12 mouse cellular contexts compared by ENCODE assay signal in the genomic region with DNA sequence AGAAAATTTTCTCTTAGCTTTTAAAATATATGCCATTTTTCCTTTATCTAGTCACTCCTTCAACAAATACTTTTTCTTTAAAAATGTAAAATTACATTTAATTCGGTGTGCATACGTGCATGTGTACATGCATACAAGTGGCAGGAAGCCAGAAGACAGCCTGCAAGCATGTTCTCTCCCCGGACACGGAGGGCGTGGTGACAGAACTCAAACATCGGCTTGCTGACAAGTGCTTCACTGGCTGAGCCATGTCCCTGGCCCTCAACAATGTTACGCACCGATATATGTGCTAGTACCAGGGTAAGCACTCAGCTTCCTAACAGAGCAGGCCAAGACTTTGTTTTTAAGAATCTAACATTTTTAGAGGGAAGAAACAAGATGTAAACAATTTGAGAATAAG. TPM values are rescaled to one million over a fixed set of nuclear protein-coding genes. Genes with fewer than 3 reads are reported as not detected.
DNase-seq lines count a peak whose midpoint lies in the region; ATAC-seq and TF ChIP-seq lines count a peak whose summit lies in the region.
"Had no signal": no experiment of that assay in that cellular context is flagged by ENCODE, and none has a peak within 500 bp of the region (broad histone marks: within the 10 kb centered on the region; RNA-seq: fewer than 3 reads in every experiment).

No protein-coding gene starts in this region.

- no peaks in the 10 kb centered on the region for H3K9me3 ChIP-seq in lung, embryonic 14.5 days (ENCODE audit: low read depth, low read length)
- no peaks in the 10 kb centered on the region for H3K9me3 ChIP-seq in heart, postnatal 0 days (replicated peaks; ENCODE audit: control insufficient read depth, low read length)
- no peaks in the 10 kb centered on the region for H3K9me3 ChIP-seq in stomach, postnatal 0 days (ENCODE audit: control insufficient read depth, low read length)
- H3K9me3 ChIP-seq: forebrain, embryonic 15.5 days; hindbrain, embryonic 10.5 days; neural tube, embryonic 15.5 days had no signal

- H3K4me2 ChIP-seq in lung, embryonic 14.5 days: no peak overlapping the region
- peak overlapping the region; percentile 20 for H3K4me2 ChIP-seq in heart, postnatal 0 days (ENCODE audit: low read depth, low read length)
- no peak overlapping the region for H3K4me2 ChIP-seq in stomach, postnatal 0 days (replicated peaks; ENCODE audit: low read depth)
- H3K4me2 ChIP-seq: forebrain, embryonic 15.5 days; neural tube, embryonic 15.5 days had no signal

- TF ChIP-seq CTCF in lung, embryonic 14.5 days (IDR thresholded peaks at IDR 0.05; ENCODE audit: low read depth): no peak
- TF ChIP-seq CTCF in lung, adult 2 months (IDR thresholded peaks at IDR 0.05; ENCODE audit: insufficient read depth, low read length): no peak
- TF ChIP-seq CTCF in heart, postnatal 0 days (IDR thresholded peaks at IDR 0.05; ENCODE audit: low read depth): no peak
- TF ChIP-seq CTCF in stomach, postnatal 0 days (IDR thresholded peaks at IDR 0.05; ENCODE audit: low read depth): no peak

- no peak overlapping the region for H3K4me3 ChIP-seq in lung, embryonic 14.5 days (ENCODE audit: low read depth, low read length)
- no peak overlapping the region for H3K4me3 ChIP-seq in lung, adult 2 months (replicated peaks; ENCODE audit: extremely low read depth, low read depth, low read length)
- no peak overlapping the region for H3K4me3 ChIP-seq in heart, postnatal 0 days (ENCODE audit: low read depth, low read length)
- H3K4me3 ChIP-seq in stomach, postnatal 0 days (ENCODE audit: low read depth, low read length): no peak overlapping the region
- H3K4me3 ChIP-seq: forebrain, embryonic 15.5 days; hindbrain, embryonic 10.5 days; neural tube, embryonic 15.5 days had no signal

- H3K27me3 ChIP-seq in lung, embryonic 14.5 days (ENCODE audit: insufficient read depth, low read length): no peaks in the 10 kb centered on the region
- no peaks in the 10 kb centered on the region for H3K27me3 ChIP-seq in heart, postnatal 0 days (ENCODE audit: control insufficient read depth, insufficient read depth, low read length)
- no peaks in the 10 kb centered on the region for H3K27me3 ChIP-seq in stomach, postnatal 0 days (ENCODE audit: control insufficient read depth, insufficient read depth, low read length)
- H3K27me3 ChIP-seq: forebrain, embryonic 15.5 days; neural tube, embryonic 15.5 days had no signal

- peak; percentile 36 for DNase-seq in adrenal gland, postnatal 14 days
- DNase-seq in adrenal gland, adult 2 months: no peak
- peak; percentile 16 for DNase-seq in lung, embryonic 14.5 days
- no peak for DNase-seq in lung, adult 2 months
- peak; percentile 57 for DNase-seq in heart, postnatal 0 days (ENCODE audit: low spot score)
- peak; percentile 45 for DNase-seq in stomach, postnatal 0 days (ENCODE audit: low spot score)
- no peak for DNase-seq in left cerebral cortex, adult 11 months (ENCODE audit: low spot score)
- DNase-seq in embryo, embryonic 11 days: no peak
- DNase-seq: cerebellum, adult 9-10 months had no signal

- H3K36me3 ChIP-seq in lung, embryonic 14.5 days (ENCODE audit: insufficient read depth): peaks cover 23% of the 10 kb centered on the region
- H3K36me3 ChIP-seq in heart, postnatal 0 days (replicated peaks; ENCODE audit: control insufficient read depth, insufficient read depth, low read length): peaks cover 33% of the 10 kb centered on the region
- H3K36me3 ChIP-seq in stomach, postnatal 0 days (ENCODE audit: control insufficient read depth, insufficient read depth, low read length): 0 out of 2 replicates have a peak, but pooled peaks cover 4% of the 10 kb centered on the region

- no peak for ATAC-seq in lung, embryonic 14.5 days (ENCODE audit: insufficient read depth)
- no peak for ATAC-seq in heart, postnatal 0 days (ENCODE audit: insufficient read depth, low read depth)
- ATAC-seq in stomach, postnatal 0 days (ENCODE audit: low FRiP score, low TSS enrichment): no peak
- ATAC-seq: forebrain, embryonic 15.5 days had no signal

- 45% methylated on average over 8 of the region's 8 CpGs for WGBS in lung, embryonic 14.5 days
- WGBS in lung, adult 2 months: 15% methylated on average over 8 of the region's 8 CpGs
- 24% methylated on average over 8 of the region's 8 CpGs for WGBS in heart, postnatal 0 days
- WGBS in stomach, postnatal 0 days: 39% methylated on average over 8 of the region's 8 CpGs

- peaks cover 5% of the 10 kb centered on the region for H3K4me1 ChIP-seq in lung, embryonic 14.5 days (ENCODE audit: insufficient read depth)
- H3K4me1 ChIP-seq in lung, adult 2 months (ENCODE audit: control insufficient read depth, insufficient read depth, low read length): peaks cover 32% of the 10 kb centered on the region
- H3K4me1 ChIP-seq in heart, postnatal 0 days (ENCODE audit: control insufficient read depth, insufficient read depth): peaks cover 45% of the 10 kb centered on the region
- H3K4me1 ChIP-seq in stomach, postnatal 0 days (replicated peaks; ENCODE audit: control insufficient read depth, insufficient read depth): peaks cover 7% of the 10 kb centered on the region; the same call in 1 of the 2 replicates

- no peak overlapping the region for H3K27ac ChIP-seq in lung, embryonic 14.5 days (ENCODE audit: low read depth)
- peak overlapping the region; percentile 78 for H3K27ac ChIP-seq in heart, postnatal 0 days (ENCODE audit: low read depth)
- no peak overlapping the region for H3K27ac ChIP-seq in stomach, postnatal 0 days (replicated peaks)
- H3K27ac ChIP-seq: forebrain, embryonic 15.5 days; hindbrain, embryonic 10.5 days; neural tube, embryonic 15.5 days had no signal

- no peak for TF ChIP-seq EP300 in heart, postnatal 0 days (IDR thresholded peaks at IDR 0.05; ENCODE audit: low read depth)
- TF ChIP-seq EP300 in stomach, postnatal 0 days (optimal IDR thresholded peaks at IDR 0.05): no peak

- TF ChIP-seq POLR2A in lung, adult 2 months (IDR thresholded peaks at IDR 0.05; ENCODE audit: borderline replicate concordance, extremely low read depth, low read depth, low read length): no peak

- H3K9ac ChIP-seq in lung, embryonic 14.5 days: no peak overlapping the region
- H3K9ac ChIP-seq in heart, postnatal 0 days (replicated peaks; ENCODE audit: low read depth, low read length): 0 out of 2 replicates have a peak overlapping the region, but pooled peaks have one; percentile 39
- no peak overlapping the region for H3K9ac ChIP-seq in stomach, postnatal 0 days (ENCODE audit: low read length)
- H3K9ac ChIP-seq: forebrain, embryonic 15.5 days; neural tube, embryonic 15.5 days had no signal

RNA-seq across cellular contexts. Expression of a gene that starts 5.5 kb away (rescaled TPM):
- total RNA-seq in adrenal gland, postnatal 14 days (2021): 266 and 290 TPM in 2 replicates
- total RNA-seq in adrenal gland, adult 2 months (2021): 100 to 1,000 TPM; 168 to 210 TPM
- polyA plus RNA-seq in adrenal gland, adult 2 months (2012; rRNA removed): 14.2 and 16.3 TPM in 2 replicates
- polyA plus RNA-seq in lung, embryonic 14.5 days (2014; fragmentation: Nextera tagmentation; extraction: Ambion mirVana): 104 TPM in 2 replicates
- polyA plus RNA-seq in lung, adult 2 months (2012; rRNA removed): 26.2 and 26.5 TPM in 2 replicates
- total RNA-seq in heart, postnatal 0 days (2014; rRNA removed; ENCODE audit: low replicate concordance): 94.8 and 139 TPM in 2 replicates
- 231 and 235 TPM in 2 replicates for polyA plus RNA-seq in heart, postnatal 0 days (2015; fragmentation: Nextera tagmentation; extraction: Ambion mirVana)
- 125 and 130 TPM in 2 replicates for polyA plus RNA-seq in stomach, postnatal 0 days (2015; fragmentation: Nextera tagmentation; extraction: Ambion mirVana)

RNA-seq across cellular contexts. Expression of a gene that starts 46.2 kb away (rescaled TPM):
- total RNA-seq in adrenal gland, postnatal 14 days (2021): 8.4 and 8.9 TPM in 2 replicates
- total RNA-seq in adrenal gland, adult 2 months (2021): 1 to 10 TPM; 1.6 to 5.2 TPM
- 0.65 and 1.1 TPM in 2 replicates for polyA plus RNA-seq in adrenal gland, adult 2 months (2012; rRNA removed)
- 2.8 and 4.0 TPM in 2 replicates for polyA plus RNA-seq in lung, embryonic 14.5 days (2014; fragmentation: Nextera tagmentation; extraction: Ambion mirVana)
- polyA plus RNA-seq in lung, adult 2 months (2012; rRNA removed): 0.63 and 0.80 TPM in 2 replicates
- total RNA-seq in heart, postnatal 0 days (2014; rRNA removed; ENCODE audit: low replicate concordance): 16.6 and 17.2 TPM in 2 replicates
- 11.0 and 11.8 TPM in 2 replicates for polyA plus RNA-seq in heart, postnatal 0 days (2015; fragmentation: Nextera tagmentation; extraction: Ambion mirVana)
- polyA plus RNA-seq in stomach, postnatal 0 days (2015; fragmentation: Nextera tagmentation; extraction: Ambion mirVana): 0.70 and 0.82 TPM in 2 replicates
- polyA plus RNA-seq: hindbrain, embryonic 10.5 days had no signal

Comparison
In these comparisons a context has a peak if more than half of its experiments do, and no peak if none do; other contexts are left out.
1. DNase-seq: peak in adrenal gland, postnatal 14 days (single experiment), lung, embryonic 14.5 days (single experiment), heart, postnatal 0 days (single experiment) and stomach, postnatal 0 days (single experiment); none in adrenal gland, adult 2 months (single experiment), lung, adult 2 months (single experiment), left cerebral cortex, adult 11 months (single experiment) and embryo, embryonic 11 days (single experiment).